Mouse (Mus musculus) erythroid progenitor cell, adult 5-6 weeks (primary cell): ENCODE measurements around the gene Gabrr3. TPM values are rescaled to one million over a fixed set of nuclear protein-coding genes. Genes with fewer than 3 reads are reported as not detected.
"Not testable (repeated sequence)": the region's sequence is repeated elsewhere in the genome, so short reads cannot be mapped to it uniquely, and the experiment has no call there.

ENCODE experiments used
- ATAC-seq: replicated peaks from 2 replicates; pipeline ENCODE4 v1.8.0; 2016; ENCODE audit warnings: moderate number of reproducible peaks, mild to moderate bottlenecking, moderate TSS enrichment, inconsistent platforms; ENCODE audit not compliant: poor library complexity, low FRiP score, severe bottlenecking
- total RNA-seq, 2 experiments: library from RNA; stranded (forward) in 1 of 2; stranded (reverse) in 1 of 2; fragments of 150-400 nt in 1 of 2; fragments of 186-747, 209-891 nt in 1 of 2; gene quantifications; 2 replicates each; pipeline versions ENCODE4 v1.2.3 to v1.2.4; 2015 to 2017; ENCODE audit warnings: low replicate concordance in 2 of 2

Gabrr3 gene
- total RNA-seq (2015; ENCODE audit: low replicate concordance), result not detected in 2 replicates
- not detected in 2 replicates for total RNA-seq (2017; ENCODE audit: low replicate concordance)

DNA sequence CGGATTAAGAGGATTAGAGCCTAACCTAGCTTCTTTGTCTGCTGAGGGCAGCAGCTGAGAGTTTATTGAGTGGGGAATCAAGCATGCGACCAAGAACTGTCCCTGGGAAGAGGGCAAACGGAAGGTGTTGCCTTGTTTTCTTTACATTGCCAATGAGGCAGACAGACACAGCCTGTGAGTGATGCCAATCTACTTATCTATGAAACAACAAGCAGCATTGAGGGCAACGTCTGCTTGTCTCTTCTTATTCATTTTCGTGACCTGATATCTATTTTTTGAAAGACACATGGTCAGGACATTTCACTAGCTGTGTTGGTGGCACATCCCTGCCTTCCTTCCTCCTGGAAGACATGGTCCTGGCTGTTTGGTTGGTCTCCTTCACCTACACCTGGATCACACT, at the start of gene Gabrr3:
Gene Gabrr3 (plus strand): TSS at position 301 of the 400 bp plus-strand sequence.
- ATAC-seq, result no peak

DNA sequence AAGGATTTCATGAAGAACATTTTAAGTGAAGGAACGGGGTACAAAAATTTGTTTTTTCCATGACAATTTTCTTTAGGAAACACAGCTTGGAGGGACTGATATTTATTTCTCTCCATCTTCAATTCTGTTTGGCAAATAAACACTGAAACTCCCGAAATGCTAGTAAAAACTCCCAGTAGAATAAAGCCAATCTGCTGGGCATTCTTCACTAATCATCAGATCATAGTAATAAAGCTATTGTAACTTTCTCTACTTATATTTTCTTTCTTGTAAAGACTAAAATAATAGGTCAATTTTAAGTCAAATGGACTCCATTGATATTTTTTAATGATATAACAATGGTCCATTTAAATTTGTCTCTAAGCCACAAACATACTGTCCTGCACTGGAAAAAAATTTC, 43.2 kb upstream of the Gabrr3 start, which contains the start of gene Olfr209:
Gene Olfr209 (minus strand): TSS at position 101 of the 400 bp plus-strand sequence.
- ATAC-seq, result no peak

DNA sequence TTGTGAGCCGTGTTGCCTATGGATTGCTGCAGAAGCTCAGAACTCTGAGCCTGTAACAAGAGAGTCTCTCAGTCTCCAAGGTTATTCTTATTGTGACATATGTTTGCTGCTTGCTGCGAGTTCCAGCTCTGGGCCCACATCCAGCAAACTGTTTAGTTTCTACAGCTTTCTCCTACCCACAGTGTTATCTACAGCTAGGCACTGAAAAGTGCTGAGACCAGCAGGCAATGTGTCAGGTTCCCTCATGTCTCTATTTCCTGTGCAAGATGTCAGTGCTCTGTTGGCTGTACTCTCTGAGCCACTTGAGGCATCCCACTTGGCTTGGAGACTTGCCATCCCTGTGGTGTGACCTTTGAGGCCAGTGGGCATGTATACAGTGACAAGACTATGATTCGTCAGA, 13.8 kb upstream of the Gabrr3 start:
- no peak for ATAC-seq

DNA sequence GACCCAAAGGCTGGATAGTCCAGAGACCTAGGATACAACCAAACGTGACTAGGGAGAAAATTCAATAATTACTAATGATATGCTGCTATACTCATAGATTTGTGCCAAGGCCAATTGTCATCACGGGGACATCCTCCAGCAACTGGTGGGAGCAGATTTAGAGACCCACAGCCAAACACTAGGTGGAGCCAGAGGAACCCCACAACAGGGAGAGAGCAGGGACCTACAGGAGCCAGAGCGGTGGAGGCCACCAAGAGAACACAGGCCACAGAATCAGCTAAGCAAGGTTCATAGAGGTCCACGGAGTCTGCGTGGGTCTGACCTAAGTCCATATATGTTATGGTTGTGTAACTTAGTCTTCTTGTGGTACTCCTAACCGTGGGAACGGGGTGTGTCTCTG, 6.0 kb upstream of the Gabrr3 start:
- no peak for ATAC-seq

DNA sequence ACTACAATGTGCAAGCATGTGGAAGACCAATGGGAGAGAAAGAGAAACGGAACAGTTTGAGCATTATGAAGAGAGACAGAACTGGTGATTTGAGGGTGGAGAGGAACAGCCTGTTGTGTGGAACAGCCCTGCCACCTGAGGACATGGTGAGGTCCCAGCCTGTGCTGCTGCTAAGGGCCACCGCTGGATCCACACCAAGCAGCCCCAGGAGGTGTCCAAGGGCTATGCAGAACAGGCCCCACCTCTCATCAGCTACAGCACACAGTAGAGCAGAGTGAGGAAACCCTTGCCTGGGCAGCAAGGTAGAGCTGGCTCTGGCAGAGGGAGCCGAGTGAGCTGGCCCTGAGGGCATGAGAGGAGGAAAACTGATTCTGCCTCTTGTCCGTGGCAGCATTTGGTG, 5.1 kb upstream of the Gabrr3 start:
- ATAC-seq, result no peak

DNA sequence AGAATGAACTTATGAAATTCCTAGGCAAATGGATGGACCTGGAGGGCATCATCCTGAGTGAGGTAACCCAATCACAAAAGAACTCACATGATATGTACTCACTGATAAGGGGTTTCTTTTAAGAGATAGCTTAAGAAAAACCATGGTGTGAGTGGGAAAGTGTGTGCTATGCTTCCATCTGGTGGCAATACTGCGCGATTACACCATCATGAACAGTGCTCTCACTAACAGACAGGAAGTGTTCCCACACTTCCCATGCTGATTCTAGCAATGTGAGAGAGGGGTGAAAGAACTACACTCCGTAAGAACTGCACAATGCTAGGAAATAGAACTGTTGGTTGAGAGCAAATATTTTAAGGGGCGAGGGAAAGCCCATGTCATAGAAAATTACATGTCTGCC, 3.4 kb upstream of the Gabrr3 start:
- ATAC-seq, result no peak

DNA sequence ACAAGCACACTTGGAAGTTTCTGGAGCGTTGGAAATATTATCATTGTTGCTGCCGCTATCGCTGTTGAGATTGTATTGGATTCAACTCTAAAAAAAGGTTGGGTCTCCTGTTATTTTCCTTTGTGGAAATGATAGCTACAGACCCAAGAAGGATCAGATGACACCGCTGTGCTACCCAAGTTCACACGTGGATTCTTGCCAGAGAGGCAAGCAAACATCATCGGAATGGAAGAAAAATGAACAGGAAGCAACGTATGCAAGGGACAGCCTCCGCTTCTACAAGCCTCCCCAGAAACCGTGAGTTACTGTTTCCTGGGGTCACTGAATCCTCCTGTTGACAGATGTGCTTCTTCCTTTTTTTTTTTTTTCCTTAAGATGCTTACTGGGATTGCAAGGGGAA, 2.3 kb upstream of the Gabrr3 start:
- ATAC-seq, result no peak

DNA sequence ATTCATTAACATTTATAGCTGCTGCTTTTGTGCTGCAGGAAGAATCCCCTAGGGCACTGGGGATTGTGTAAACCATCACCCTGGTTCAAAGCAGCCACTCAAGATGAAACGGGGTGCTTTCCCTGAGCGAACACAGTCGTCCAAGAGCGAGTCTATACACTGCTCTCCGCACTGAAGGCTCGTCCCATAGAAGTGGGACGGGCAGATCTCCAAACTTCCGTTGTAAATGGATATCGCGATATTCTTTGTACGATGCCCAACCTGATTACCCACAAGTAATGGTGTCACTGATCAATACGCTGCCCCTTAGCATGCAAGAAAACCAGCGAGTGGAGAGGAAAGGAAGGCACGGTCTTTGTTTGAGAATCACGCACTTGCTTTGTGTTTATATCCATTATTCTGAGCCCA, 2.2 kb downstream of the Gabrr3 start:
- no peak for ATAC-seq

DNA sequence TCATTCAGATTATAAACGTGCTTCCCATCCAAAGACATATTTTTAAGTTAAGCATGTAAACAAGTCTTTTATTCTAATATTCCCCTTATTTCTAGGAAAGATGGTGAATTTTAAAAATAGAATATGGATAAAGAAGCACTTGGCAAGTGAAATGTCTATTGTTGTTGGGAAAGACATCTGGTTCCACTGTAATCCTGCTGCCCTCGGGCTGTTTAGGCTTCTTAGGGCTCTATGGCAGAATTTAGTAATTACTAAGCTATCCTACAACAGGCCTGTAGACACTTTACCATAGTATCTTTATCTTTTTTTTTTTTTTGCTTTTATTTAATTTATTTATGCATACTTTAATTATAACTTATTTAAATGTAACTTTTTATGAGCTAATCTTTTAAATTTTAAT, 2.7 kb downstream of the Gabrr3 start:
- ATAC-seq, result no peak

DNA sequence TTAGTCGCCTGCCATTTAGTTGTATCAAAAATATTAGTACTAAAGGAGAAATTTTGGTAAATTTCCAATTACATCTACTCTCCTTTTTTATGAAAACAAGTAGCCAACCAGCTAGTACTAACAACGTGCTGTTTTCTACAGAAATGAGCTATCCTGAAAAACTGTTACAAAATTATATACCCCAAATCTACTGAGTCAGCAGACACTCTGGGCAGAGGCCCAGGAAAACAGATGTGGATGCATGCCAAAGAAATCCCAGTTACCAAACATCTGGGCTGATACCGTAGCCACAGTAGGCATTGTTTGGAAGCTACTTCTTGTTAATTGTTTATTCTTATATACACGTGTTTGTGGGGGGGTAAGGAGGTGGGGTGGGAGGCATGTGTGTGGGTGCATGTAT, 6.3 kb downstream of the Gabrr3 start:
- no peak for ATAC-seq

DNA sequence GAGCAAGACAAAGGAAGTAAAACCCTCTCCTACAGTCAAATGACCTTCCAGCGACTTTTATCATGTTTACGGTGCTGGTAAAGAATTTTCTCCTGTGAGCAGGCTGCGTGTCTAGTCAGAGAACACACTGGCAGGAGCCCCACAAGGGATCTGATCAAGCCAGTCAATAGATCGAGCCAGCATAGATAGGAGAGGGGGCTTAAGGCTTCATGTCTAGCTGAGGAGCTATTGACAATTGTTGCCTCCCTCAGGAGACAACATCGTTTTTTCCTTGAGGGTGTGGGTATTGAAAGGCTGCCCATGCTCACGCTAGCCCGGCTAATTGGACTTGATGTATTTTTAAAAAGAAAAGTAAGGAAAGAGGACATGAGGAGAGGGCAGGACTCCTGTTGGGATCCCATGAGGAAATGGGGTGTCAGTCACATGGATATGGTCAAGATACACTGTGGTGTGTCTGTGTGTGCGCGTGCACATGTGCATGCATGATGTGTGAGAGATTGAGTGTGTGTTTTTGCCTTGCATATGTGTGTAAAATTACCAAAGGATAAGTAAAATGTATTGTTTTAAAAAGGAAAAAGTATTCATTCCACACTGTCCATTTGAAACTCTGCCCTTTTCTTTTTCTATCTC, 13.2 kb downstream of the Gabrr3 start:
- no peak for ATAC-seq

DNA sequence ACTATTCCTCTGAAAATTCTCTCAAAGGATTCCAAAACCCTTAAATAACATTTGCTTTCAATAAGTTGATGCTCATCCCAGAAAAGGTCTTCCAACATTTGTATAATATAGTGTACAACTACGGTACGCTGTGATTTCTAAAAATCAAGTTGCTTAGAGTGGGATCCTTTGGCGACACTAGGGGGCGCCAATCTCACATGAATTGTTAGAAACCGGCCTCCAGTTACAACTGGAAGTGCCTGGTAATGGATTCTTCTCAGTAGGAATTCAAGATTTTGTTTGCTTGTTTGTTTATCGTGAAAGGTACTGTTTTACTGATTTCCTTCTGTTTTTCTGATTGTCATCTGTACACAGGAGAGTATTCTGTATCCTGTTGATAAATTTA, 13.7 kb downstream of the Gabrr3 start:
- ATAC-seq, result no peak

DNA sequence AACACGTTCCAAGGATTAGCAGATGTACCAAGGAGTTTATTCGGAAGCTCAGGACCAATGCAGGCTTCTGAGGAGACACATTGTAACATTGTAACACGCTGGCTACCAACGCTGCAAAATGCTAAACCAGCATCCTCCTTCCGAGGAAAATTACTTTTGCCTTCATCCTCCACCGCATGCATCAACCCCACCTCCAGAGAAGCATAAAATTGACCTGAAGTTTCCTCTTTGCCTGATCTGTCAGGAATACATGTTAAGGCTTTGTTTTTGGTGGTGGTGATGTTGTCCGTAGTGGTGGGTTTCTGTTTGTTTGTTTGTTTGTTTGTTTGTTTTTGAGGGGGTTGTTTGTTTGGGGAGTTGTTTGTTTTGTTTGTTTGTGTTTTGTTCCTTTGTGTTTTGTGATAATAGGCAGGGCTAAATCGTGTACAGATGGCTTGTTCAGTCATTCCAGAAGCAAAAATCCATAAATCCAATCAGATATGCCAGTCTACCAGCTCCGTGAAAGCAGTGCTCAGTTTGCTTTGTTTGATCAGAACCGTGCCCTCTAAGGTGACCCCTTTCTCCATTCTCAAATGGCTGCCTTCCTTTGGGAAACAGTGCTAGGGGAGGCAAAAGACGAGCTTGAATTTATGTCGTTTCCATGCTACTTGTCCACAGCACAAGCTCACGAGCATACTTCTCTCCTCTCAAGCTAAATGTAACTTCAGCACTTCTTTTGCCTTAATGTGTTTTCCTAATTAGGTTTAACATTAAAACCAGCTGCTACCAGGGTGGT, 14.6 kb downstream of the Gabrr3 start:
- ATAC-seq, result no peak

DNA sequence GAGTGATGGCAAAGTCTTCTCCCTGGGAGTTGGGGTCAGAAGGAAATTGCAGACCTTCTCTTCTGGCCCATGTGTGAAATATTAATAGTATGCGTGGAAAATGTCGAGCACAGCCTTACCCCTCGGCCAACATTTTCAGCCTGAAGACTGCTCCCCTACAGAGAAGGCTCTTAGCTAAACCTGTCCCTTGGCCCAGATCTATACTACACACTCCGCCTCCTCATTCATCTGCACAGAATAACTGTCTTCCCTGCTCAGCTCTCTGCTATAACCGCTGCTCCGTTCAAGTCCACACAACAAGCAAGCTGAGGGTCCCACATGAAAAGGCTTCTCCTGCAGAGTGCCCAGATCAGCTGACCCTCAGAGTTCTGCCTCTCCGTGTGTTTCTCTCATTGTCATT, 20.8 kb downstream of the Gabrr3 start:
- no peak for ATAC-seq

DNA sequence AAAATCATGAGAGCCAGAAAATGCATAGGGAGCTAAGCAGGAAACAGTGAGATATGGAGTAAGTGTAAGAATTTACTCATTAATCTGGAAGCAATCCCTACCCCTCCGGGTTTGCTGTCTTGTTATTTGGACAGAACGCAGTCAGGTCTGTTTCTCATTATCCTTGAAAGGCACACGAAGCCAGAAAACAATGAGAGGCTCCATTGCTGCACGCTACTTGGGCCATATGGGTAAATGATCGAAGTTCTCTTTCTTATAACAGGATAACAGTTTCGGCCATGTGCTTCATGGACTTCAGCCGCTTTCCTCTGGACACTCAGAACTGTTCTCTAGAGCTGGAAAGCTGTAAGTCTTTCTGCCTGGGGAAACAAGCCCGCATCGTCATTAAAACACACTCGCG, 26.0 kb downstream of the Gabrr3 start:
- no peak for ATAC-seq

DNA sequence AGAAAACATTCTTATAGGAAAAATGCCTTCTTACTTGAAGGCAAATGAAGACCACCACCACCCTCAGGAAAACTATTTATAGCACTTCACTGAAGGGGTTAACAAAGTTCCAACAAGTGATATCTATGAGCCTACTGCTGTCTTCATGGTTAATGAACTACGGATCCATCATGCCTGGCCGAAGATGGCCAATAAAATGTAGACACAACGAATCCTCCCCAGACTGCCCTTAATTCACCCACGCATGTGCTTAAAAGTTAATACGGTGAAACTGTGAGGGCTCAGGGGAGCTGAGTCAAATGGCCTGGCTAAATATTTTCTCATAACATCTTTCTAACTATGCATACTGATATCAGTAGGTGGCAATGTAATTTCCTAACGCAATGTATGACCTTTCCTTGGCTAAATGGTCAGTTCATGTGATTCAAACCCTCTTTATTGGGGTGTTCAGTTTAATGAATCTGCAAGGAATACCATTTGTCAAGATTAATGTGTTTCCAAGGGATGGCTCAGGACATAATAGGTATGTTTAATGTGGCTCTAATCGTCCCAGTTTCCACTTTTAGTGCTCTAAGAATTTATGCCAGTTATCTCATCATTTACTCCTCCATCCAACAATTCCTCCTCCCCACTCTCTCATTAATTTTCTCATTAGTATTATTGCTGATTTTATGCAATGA, 37.9 kb downstream of the Gabrr3 start:
- no peak for ATAC-seq

DNA sequence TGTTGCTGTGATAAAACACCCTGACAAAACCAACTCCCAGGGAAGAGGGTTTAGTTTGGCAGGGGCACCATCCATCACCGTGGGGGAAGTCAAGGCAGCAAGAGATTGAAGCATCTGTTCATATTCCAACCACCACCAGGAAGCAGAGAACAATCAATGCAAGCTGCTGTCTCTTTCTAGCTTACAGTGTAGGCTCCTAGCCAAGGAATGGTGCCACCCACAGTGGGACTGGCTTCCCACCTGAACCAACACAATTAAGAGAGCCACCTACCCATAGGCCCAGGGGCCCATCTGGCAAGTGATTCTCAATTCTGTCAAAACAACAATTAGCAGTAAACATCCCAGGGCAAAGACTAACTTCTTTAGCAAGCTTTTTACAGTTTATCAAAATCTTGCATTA, 41.0 kb downstream of the Gabrr3 start:
- no peak for ATAC-seq

DNA sequence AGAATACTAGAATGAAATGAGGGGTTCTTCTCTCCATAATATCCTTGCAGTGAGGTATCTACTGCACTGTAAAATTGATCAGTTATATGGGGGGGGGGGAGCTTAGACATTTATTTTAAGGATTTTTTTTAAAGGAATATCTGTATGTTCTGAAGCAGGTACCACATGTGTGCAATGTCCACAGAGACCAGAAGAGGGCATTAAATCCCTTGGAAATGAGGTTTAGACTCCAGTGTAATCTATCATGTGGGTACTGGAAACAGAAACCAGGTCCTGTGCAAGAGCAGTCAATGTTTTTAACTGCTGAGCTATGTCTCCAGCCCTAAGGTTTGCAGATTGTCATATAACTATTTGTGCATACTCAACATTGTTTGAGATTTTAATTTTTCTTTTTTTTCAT, 42.0 kb downstream of the Gabrr3 start:
- no peak for ATAC-seq

DNA sequence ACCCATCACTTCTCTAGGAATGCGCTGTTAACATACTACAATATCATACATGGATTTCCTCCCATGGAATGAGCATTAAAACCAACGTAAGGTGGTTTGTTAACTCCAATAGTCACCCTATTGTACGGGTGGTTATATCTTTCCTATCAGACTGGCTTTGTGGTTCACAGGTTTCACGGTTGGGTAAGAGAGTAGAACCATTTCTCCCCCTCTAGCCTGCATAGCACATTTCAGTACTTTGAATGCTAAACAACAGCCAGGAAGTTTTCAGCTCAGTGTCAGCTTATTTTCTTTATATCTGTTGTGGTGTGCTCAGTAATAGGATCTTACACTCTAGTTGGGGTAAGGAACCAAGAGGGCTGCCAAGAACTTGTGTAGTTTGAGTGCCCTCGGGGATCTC, 44.7 kb downstream of the Gabrr3 start:
- ATAC-seq, result no peak

DNA sequence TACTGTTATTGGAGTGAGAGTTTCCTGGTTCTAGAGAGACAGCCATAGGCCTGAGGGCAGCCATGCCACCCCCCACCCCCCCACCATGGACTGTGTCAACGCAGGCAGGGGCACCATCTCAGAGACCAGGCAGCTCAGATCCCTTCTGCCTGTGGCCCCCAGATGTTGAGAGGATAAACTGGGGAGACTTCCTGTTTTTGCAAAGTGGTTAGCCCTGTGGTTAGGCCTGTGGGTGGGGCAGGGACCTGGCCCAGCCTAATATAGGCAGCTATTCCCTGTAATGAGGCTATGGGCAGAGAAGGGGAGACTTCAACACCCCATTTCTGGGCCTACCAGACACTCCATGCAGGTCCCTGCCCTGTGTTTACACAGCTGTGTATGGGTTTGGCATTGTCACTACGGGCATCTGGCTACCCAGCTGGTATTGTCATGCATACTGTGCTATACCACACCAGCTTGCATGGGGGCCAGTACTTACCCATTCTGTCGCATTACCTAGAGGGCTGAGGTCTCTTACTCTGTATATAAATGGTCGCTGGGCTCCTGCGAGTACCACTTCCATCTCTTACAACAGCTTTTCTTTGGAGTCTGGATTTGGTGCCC, 52.2 kb downstream of the Gabrr3 start:
- not testable (repeated sequence) for ATAC-seq

DNA sequence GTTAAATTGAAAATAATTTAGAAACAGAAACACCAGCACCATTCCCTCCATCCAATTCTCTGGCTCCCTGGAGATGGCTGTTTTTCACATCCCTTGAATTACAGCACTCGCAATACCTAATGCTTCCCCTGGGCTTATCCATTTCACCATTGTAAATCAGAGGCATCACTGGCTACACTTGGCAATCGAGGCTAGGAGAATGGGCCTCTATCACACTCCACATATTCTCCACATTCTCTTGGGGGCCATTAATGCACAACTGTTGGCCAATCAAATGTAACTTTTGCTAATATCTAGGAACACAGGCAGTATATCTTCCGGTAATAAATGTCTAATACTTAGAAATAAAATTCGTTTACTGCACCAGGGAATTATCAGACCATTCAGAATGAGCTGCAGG, 56.4 kb downstream of the Gabrr3 start:
- no peak for ATAC-seq
